Mouse (Mus musculus) cerebellum, adult 18-20 months (tissue): ENCODE data around the gene Dgkg.

ENCODE experiments used
- DNase-seq, 2 experiments: peaks; one replicate each; pipeline ENCODE4 v3.0.0; 2021

The Dgkg gene

DNA sequence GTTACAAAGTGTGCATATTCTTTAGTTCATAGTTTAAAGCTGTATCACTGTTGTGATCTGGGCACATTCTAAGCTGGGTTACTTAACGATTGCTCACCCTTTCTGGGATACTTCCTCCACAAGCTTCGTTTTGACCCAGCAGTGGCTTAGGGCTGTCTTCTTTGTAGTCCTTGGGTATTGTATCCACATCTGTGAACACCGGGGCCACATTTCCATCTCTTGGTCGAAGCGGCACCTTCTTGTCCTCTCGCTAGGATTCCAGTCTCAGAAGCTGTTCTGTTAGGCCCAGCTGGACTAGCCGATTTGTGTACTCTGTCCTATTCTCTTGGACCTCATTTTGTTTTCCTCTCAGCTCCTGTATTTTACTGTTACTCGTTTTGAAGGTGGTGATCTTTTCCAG, 13.6 kb downstream of the Dgkg start:
- DNase-seq = no peak

DNA sequence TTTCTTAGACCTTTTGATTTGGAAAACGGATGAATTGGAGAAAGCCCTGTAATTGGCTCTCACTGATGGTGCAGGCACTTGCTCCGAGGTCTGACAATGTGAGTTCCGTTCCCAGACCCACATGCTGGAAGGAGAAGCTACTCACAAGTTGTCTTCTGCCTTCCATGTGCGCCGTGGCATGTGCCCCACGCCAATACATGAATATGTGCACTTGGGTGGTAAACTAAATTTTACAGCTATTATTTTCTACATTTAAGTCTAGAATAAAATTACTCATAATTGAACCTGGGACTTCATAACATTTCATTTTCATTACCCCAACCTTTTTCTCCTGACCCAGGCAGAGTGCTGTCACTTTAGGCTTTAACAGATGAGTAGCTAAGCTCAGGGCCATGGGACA, 14.1 kb downstream of the Dgkg start:
- no peak for DNase-seq

DNA sequence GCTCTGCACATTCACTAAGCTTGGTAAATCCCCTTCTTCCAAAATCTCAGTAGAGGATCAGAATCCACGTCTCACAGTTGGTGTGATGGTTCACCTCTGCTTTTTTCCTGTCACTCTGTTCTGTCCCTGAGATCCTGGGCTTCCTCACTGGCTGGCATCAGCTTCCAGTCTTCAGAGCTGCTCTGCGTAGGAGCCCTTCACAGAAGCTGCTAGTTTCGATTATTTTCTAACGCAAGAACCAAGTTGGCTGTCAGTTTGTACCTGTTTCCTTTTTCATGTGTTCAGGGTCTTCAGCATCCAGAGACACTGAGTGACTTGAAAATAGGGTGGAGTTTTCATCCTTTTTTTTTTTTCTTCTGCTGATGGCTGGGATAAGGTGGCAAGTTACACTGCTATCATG, 15.0 kb downstream of the Dgkg start:
- no peak for DNase-seq

DNA sequence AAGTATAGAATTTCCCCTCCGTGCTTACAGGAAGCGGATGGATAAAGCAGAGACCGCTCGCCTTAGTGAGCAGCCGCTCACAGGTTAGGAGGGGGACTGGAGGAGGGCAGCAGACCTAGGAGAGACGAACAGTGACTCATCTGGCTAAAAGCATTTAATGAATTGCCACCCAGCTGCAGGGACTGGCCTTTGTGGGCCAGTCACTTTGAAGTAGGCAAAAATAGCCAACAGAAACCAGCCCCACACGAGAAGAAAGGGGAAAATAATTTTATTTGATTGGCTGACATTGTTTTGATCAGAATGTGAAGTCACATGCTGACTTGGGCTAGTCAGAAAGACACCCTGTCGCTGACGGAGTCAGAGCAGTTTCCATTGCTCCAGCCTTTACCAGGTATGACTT, 15.4 kb downstream of the Dgkg start:
- DNase-seq = no peak

DNA sequence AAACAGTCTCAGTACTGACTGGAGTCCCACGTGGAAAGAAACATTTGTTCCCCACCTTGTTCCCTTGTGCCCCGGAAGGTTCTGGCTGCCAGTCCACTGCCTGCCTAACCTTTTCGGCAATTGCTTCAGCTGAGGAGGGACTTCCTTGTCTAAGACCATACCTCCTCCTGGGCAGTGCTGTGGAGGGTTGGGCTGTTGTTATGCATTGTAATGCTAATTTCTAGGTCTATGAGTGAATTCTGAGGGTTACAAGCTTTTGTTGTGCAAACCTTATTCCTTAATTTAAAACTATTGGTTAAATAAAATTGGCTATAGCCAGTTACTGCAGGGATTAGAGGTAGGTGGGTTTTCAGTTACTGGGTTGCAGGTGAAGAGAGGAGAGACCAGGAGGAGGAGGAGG, 19.7 kb downstream of the Dgkg start:
- DNase-seq = no peak

DNA sequence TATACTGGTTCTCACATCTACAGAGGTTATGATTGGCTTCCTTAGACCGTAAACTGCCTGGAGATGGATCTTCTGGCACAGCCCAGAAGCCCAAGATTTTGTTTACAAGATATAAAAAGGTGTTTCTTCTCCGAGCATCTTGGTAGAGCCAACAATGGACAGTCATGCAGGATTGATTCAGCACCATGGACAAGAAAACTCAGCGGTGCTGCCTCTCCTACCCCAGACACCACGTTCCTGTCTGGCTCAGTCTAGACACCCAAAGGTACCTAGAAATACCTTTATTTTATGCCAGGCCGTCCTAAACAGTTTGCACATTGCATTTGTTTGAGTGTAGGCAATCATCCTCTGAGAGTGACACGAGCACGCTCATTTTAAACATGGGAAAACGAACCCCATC, 21.3 kb downstream of the Dgkg start:
- DNase-seq = no peak

DNA sequence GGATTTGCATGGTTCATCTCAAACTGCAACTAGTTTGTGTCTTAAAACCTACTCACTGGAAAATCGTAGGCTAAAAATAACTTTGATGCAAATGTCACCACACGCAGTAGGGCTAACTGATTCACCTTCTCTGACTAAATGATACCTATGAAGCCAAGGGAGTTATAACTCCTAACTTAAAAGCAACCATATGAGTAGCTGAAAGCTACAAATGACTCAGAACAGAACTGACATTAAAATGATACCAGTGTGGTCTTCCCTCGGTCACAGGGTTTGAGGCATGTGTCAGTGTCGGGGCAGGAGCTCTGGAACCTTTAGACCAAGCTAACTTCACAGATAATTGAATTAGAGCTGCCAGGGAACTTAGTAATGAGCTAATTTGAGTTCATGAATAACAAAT, 24.0 kb downstream of the Dgkg start:
- DNase-seq = no peak

DNA sequence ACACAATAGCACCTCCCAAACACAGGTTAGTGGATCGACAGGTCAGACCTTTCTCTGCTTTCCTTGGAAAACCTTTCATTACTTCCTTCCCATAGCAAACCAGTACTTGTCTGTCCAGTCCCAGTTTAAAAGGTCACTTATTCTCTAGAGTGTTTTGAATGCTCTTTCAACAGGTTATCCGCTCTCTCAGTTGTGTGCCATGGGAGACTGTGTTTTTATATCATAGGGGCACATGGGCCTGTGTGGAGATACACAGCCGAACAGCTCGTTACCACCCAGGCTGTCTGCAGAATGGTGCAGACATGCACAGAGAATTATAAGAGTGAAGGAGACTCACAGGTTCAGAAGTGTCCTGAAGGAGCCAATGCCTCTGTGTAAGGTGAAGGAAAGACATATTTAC, 26.7 kb downstream of the Dgkg start:
- DNase-seq = no peak

DNA sequence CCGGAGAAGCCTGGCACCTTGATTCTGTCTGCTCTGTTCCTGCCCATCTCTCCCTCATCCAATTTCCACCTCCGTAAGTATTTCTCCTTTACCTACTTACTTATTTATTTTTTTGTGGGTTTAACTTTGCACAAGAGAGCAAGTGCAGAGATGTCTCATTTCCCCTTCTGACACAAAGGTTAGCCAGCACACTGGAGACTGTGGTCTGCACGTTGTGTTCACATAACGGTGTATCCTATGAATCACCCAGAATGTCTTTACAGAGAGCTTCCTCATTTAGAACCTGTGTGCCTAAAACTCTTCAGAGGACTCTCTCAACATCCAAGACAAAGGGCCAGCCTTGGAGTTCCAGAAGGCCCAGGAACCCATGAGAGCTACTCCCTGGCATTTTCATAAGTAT, 27.1 kb downstream of the Dgkg start:
- DNase-seq = no peak

DNA sequence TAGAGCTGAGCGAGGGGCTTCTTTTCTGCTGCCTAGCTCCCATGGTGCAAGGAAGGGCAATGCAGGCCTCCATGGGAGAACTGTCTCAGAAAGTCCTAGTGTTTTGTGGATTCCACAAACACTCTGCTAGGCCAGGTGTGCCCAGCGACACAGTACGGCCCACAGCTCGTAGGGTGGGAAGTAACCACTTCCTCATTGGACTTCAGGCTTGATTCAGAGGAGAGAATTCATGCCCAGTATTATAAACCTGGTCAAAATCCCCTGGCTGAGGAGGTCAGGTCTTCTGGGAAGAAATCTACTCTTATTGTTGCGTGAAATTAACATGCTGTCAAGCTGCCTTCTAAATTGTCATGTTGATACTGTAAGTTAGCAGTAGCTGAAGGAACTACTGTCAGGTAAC, 31.0 kb downstream of the Dgkg start:
- DNase-seq = no peak

DNA sequence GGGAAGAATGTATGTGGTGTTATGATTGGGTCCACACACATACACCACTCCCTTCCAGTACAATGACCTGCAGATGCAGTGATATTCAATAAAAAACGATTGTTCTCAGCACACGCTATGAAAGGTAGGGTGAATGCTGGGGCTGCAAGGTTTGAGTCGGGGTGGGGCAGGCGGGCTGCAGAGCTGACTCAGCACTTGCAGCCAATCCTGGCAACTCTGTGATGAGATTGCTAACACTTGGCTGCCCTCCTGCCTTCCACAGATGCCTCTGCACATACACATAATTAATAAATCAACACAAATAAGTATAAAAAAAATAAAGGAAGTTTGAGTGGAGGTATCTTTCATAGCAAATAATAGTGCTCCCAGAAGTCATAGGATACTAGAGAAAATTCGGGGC, 31.6 kb downstream of the Dgkg start:
- DNase-seq = peak; percentile 44 to 48

DNA sequence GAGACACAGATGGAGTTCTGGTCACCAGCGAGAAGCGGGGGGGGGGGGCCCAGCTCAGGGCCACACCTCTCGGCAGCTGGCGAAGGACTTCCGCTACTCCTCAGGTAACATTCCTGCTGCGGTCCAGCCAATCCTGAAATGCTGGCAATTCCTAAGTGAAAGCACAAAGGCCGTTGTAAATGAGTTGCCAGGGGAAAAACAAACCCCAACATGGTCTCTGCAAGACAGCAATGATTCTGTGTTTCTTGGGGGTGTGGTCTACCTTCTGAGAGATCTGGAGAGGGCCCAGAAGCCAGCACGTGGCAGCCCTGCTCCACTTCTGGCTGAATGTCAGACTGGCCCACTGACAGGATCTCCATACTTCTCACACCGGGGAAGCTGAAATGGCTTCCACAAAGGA, 34.7 kb downstream of the Dgkg start:
- peak; percentile 70 to 71 for DNase-seq

DNA sequence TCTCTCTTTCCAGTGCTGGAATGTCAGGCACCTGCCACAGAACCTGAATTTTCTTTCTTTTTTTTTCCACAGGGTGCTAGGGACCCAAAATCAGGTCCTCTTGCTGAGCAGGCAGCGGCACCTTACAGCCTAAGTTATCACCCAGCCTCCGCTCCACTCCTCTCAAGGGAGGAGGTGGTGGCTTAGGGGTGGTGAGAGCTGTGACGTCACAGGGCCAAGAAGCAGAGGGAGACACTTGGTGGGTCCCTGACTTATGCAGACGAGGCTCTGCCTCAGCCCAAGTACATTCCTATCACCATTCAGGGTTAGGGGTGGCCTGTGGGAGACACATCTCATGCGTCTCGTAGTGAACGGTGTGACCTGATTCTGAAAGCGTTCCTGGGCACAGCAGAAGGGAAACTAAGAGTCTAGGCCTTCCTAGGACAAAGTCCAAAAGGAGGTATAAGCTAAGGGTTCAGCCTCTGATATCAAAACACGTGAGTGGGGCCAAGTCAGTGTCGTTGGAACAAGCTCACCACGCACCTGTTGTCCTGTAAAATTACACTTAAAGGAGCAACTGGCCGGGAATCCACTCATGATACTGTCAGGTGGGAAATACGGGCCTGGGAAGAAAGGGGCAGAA, 35.6 kb downstream of the Dgkg start:
- no peak for DNase-seq

DNA sequence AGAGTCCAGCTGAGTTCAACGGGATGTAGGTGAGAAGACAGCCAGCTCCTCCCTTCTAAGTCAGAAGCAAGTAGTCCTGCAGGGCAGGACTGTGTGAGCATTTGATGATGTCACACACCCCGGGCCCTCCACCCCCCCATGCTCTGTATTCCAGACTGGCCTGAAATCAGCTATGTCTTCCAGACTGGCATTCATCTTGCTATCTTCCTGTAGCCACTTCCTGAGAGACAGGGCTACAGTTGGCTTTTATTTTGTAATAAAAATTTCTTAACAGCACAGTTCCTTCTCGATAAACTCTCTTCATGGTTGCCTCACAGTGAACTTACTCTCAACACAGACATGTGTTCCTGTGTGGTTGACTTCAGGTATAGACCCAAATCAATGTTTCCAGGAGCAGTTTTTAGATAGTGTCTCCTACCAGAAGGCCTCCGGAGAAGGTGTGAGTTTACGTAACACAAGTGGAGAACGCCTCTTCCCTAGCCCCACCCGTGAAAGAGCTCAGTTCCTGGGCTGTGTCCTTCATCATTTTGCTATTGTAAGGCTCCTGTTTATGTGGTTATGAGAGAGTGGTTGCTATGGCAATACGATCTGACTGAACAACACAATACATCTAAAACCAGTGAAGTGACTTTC, 38.5 kb downstream of the Dgkg start:
- no peak for DNase-seq

DNA sequence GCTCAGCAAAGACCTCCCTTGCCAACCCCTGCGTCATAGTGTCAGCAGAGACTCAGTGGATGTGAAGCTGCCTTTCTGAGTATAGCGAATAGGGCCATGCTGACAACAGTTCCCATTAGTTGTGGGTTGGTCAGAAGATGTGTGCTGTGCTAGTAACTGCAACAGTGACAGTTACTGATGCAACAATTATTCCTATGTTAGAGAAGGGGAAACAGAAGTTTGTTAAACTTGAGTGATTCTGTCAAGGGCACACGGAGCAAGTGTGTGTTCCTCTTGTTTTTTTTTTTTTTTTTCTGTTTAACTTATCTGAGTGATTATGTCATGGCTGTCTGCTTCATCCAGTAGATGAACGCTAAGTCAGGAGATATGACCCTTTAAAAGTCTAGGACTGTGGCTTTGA, 41.2 kb downstream of the Dgkg start:
- DNase-seq = no peak

DNA sequence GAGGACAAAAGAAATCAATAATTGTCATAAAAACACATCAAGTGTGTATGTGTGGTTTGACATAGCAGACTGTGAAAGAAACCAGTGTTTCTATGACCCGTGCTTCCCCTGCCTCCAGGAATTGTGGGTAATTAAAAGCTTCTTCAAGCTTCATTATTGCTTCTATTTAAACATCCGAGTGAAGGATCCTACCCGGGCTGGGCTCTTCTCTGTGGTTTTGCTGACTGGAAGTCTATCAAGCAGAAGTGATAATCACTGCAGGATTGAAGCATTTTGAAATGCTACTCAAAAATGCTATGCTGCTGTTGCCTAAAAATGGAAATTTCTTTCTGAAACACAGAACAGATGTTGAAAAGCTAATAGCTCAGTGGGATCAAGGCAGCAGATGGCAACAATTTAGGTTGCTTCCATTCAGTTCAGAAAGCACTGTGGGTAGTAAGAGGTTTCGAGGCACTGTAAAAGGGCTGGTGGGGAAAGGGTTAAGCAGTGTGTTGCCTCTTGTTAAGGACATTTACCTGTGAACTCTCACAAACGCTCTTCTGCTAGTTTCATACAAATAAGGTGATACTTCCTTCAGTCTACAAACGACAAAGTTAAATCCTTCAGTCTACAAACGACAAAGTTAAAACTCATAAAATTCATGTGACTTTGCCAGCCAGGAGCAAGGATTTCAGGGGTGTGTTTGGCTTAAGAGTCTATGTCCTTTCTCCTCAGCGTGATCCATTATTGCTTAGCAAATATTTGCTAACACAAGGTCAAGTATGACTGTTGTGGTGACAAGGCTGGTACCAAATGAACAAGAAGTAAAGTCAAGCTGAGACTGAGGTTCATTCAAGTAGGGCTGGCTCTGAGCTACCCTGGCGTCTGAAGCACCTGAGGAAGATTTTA, 43.6 kb downstream of the Dgkg start:
- no peak for DNase-seq

DNA sequence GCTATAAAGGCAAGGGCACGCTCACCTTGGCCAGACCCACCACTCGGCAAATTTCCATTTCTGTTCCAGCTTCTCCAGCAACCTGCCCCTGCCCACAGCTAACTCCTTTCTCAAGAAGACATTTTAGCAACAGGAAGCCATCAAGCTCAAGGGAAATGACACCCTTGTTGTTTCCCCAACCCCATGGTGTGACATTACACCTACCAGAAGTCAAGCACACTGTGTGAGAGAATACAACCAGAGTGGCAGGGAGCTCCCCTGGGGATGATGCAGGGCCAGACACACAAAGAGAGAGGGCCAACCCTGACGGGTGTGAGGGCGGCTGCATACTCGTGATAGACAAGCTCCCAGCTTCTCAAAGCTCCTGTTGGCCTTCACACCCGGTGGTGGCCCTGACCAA, 49.0 kb downstream of the Dgkg start:
- DNase-seq = no peak

DNA sequence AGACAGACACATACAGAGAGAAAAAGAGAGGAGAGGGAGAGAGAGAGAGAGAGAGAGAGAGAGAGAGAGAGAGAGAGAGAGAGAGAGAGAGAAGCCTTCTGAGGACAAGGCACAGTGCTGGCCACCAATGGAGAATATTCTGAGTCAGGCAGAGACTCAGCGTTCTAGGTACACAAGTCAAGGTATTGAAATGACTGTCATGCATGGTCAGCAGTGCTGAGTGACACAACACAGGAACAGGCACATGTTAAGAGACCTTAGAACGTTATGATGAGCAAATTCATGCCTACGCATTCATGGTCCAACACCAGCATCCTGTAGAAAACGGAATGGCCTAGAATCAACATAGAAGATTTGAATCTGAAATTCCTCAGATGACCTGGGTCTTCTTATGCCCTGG, 50.0 kb downstream of the Dgkg start:
- DNase-seq = no peak

DNA sequence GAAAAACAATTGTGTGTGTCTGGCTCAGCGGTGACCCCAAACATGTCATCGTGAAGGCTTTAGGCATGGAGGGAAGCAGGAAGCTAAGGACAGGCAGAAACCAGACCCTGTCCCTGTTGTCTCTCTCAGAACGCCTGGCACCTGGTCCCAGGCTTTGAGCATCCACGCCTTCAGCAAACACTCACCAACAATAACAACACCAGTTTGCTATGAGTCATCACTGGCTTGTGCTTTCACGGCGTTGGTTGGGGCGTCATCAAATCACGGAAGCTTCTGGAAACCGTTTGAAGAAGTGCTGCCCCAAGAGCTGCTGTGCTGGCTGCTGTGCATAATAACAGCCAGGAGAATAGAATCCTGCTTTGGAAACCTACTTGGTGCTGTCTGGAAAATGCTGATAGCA, 54.6 kb downstream of the Dgkg start:
- DNase-seq = no peak

DNA sequence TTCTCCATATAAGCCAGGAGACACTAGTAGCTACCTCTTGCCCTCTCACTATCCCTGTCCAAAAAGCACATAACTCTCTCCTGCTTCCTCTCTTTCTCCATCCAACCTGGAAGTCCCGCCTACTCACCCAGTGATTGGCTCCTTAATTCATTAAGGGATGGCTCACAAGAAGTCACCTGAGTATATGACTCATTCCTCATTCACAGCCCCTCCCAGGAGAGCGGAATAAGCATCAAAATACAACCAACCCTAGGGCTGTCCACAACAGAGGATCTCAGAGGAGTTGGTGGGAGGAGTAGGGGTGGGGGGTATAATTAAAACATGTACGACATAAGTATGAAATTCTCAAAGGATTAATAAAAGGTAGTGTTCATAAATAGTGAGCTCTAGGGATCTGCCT, 55.3 kb downstream of the Dgkg start:
- DNase-seq = no peak

DNA sequence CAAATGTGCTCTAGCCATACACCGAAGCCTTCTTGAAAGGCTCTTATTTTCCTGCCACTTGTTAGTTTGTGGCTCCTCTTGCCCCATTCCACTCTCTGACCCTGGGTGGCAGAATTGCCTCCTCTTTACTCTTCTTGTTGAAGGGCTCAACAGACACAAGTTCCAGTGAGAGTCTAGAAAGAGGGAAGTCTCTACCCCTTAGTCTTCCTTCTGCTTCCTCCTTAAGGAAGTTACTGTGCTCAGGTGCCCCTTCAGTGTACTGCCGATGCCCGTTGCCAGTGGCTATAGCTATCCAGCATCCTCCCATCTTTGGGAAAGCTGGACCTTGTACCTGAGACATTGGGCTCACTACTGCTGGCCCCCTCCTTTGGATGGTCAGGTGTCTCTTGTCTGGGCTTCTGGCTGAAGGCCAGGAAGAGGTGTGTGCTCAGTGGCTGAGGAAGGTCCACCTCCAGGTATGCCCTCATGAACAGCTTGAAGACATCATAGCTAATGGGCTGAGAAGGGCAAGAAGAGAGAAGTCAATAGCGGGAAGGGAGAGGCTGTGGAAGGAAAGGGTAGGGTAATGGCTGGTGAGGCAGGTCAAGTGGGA, 56.8 kb downstream of the Dgkg start:
- DNase-seq = no peak

DNA sequence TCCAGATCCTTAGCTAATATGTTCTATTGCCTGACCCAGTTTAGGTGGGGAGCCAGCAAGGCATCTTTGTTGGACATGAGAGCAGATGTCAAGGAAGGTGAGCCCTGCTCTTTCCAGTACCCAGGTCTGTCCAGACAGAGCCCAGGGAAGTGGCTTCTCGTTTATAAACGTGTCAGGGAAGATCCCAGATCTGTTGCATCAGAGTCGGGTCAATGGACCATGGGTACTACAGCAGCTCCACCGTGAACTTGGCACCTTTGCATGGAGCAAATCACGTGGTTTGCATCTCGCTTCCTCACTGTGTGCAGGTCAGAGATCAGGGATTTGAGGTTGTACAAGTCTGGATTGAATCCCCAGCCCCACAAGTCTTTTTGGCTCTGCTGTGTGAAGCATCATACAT, 58.3 kb downstream of the Dgkg start:
- no peak for DNase-seq

DNA sequence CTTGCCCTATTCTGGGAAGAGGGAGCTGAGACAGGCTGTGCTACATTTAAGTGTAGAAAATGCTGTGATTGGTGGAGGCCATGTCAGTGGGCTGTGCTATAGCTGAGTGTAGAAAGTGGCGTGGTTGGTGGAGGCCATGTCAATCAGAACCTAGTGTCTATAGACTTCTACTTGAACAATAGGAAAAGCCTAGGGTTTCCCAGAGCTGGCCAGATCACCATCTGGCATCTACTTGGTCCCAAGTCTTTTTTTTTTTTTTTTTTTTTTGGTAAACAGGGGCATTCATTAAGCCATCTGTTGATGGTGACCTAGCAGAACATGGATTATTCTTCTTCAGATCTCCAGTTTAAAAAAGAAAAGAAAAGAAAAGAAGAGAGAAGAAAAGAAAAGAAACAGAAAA, 60.6 kb downstream of the Dgkg start:
- peak in 1 of 2 experiments; percentile 27 for DNase-seq

DNA sequence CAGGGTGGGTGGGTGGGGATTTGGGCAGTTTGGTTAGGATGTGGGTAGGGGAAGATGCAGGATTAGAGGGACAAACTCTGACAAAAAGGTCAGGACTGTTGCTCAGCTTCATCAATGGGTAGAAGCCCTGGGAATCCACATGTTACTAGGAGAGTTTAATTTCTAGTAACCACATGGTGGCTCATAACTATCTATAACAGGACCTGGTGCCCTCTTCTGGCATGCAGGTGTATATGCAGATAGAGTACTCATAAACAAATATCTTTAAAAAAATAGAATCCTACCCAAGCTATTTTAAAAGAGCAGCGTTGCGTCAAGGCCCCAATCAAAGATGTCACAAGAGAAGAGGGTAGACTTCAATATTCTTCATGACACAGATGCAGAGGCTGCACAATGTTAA, 63.1 kb downstream of the Dgkg start:
- DNase-seq = no peak
